Mouse (Mus musculus) myocyte (in vitro differentiated cells): ENCODE measurements at regions not wholly inside any gene's neighbourhood (a gene's known extent, or its start where the extent isn't known, plus 50 kb on each side); places are given as distances from the start of the nearest gene placed in this dataset.

Experiments
- CEBPB ChIP-seq: IDR thresholded peaks from 2 replicates; pipeline ENCODE4 v1.6.1; 2011; ENCODE audit warnings: mild to moderate bottlenecking, moderate library complexity; ENCODE audit not compliant: poor library complexity, insufficient read depth, severe bottlenecking
- E2F4 ChIP-seq: IDR thresholded peaks from one replicate; pipeline ENCODE4 v1.6.1; 2011; ENCODE audit warnings: mild to moderate bottlenecking, control low read depth, moderate library complexity; ENCODE audit not compliant: insufficient read depth
- MAX ChIP-seq: IDR thresholded peaks from one replicate; pipeline ENCODE4 v1.6.1; 2011; ENCODE audit warnings: low read depth, mild to moderate bottlenecking, control low read depth
- MYOD1 ChIP-seq, 3 experiments: IDR thresholded peaks; one replicate each; pipeline ENCODE4 v1.6.1; 2011; ENCODE audit warnings: control low read depth in 2 of 3, low read depth in 2 of 3, mild to moderate bottlenecking in 2 of 3, moderate library complexity in 1 of 3; ENCODE audit not compliant: insufficient read length in 2 of 3, control insufficient read depth in 1 of 3
- MYOG ChIP-seq, 3 experiments: IDR thresholded peaks; one replicate each; pipeline ENCODE4 v1.6.1; 2011; ENCODE audit warnings: control low read depth in 2 of 3, low read depth in 2 of 3, mild to moderate bottlenecking in 2 of 3; ENCODE audit not compliant: insufficient read length in 2 of 3, control insufficient read depth in 1 of 3, insufficient read depth in 1 of 3
- POLR2A ChIP-seq: IDR thresholded peaks from one replicate; pipeline ENCODE4 v1.6.1; 2011; ENCODE audit warnings: low read depth, mild to moderate bottlenecking, control low read depth, moderate library complexity; ENCODE audit not compliant: insufficient read length
- POLR2AphosphoS2 ChIP-seq: IDR thresholded peaks from one replicate; pipeline ENCODE4 v1.6.1; 2011; ENCODE audit warnings: low read depth, control low read depth; ENCODE audit not compliant: insufficient read length
- REST ChIP-seq: IDR thresholded peaks from one replicate; pipeline ENCODE4 v1.6.1; 2011; ENCODE audit warnings: mild to moderate bottlenecking, control low read depth, moderate library complexity; ENCODE audit not compliant: insufficient read depth, insufficient read length
- SRF ChIP-seq: IDR thresholded peaks from one replicate; pipeline ENCODE4 v1.6.1; 2011; ENCODE audit warnings: low read depth; ENCODE audit not compliant: control insufficient read depth, insufficient read length
- TCF12 ChIP-seq: IDR thresholded peaks from one replicate; pipeline ENCODE4 v1.6.1; 2011; ENCODE audit warnings: mild to moderate bottlenecking, control low read depth; ENCODE audit not compliant: poor library complexity, insufficient read depth, severe bottlenecking
- TCF3 ChIP-seq: IDR thresholded peaks from one replicate; pipeline ENCODE4 v1.6.1; 2011; ENCODE audit warnings: low read depth, control low read depth; ENCODE audit not compliant: insufficient read length
- USF1 ChIP-seq: IDR thresholded peaks from one replicate; pipeline ENCODE4 v1.6.1; 2011; ENCODE audit warnings: low read depth, mild to moderate bottlenecking, control low read depth, moderate library complexity

DNA sequence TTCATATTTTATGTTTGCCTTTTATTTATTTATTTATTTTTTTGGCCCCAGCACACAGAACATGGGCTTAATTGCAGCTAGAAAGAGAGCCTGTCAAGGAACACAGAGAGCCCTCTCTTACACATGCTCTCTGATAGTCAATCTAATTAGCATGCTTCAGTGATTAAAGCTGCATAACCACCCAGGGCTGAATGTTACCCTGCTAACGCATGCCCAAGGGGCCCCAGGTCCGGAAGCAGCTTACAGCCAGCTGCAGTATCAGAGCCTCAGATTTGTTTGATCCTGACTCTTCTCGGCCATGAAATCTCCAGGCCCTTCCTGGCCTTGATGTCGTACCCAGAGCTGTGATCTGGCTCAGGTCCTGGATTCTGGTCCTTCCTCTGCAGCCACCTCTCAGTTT, 569.4 kb upstream of the Gm19410 start:
- no peak for TF ChIP-seq POLR2AphosphoS2
- TF ChIP-seq USF1: no peak
- TF ChIP-seq POLR2A: no peak
- TF ChIP-seq MAX: no peak
- no peak for TF ChIP-seq MYOD1 (IDR thresholded peaks at IDR 0.05; ENCODE audit: control insufficient read depth in 1 of 3, insufficient read length in 2 of 3, low read depth in 2 of 3)
- TF ChIP-seq TCF12: no peak
- TF ChIP-seq E2F4: no peak
- no peak for TF ChIP-seq TCF3
- TF ChIP-seq CEBPB: no peak
- TF ChIP-seq SRF: no peak
- no peak for TF ChIP-seq MYOG (IDR thresholded peaks at IDR 0.05; ENCODE audit: control insufficient read depth in 1 of 3, insufficient read depth in 1 of 3, insufficient read length in 2 of 3, low read depth in 2 of 3)
- no peak for TF ChIP-seq REST
